ENCODE assay signal across 25 mouse cellular contexts in the genomic region with DNA sequence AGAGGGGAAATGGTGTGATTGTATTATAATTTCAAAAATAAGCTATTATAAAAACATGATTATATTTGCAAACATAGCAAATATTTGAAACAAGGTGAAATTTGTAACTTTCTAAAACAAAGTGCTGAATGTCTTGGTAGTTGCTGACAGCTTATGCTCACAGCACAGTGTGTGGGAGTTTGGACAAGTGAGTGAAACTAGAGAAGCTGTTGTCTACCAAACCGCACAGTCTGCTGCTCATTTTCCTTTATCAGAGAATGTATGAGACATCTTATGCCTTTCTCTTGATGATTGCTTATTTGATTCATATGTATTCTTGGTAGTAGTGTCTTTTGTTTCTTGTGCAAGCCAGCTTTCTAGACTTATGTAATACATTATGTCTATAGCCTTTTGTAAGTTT.
"Had no signal": no experiment of that assay in that cellular context is flagged by ENCODE, and none has a peak within 500 bp of the region (broad histone marks: within the 10 kb centered on the region; RNA-seq: fewer than 3 reads in every experiment).

No protein-coding gene starts in this region.

- H3K4me1 ChIP-seq: heart, embryonic 10.5 days; hindbrain, embryonic 10.5 days; hindbrain, embryonic 12.5 days; intestine, embryonic 15.5 days; limb, embryonic 15.5 days; liver, embryonic 12.5 days had no signal

- H3K27ac ChIP-seq: gastrocnemius, adult 2 months; heart, embryonic 10.5 days; hindbrain, embryonic 10.5 days; hindbrain, embryonic 12.5 days; hindbrain, embryonic 14.5 days; intestine, embryonic 15.5 days; left cerebral cortex, adult 2 months; limb, embryonic 13.5 days; limb, embryonic 15.5 days; liver, embryonic 12.5 days; liver, embryonic 14.5 days had no signal

- H3K27me3 ChIP-seq: heart, embryonic 12.5 days; hindbrain, embryonic 12.5 days; intestine, embryonic 15.5 days; limb, embryonic 13.5 days; limb, embryonic 15.5 days; liver, embryonic 12.5 days had no signal

- H3K4me3 ChIP-seq: gastrocnemius, adult 2 months; heart, embryonic 10.5 days; heart, embryonic 12.5 days; hindbrain, embryonic 10.5 days; hindbrain, embryonic 12.5 days; intestine, embryonic 15.5 days; left cerebral cortex, adult 2 months; limb, embryonic 13.5 days; limb, embryonic 15.5 days; liver, embryonic 12.5 days had no signal

- H3K36me3 ChIP-seq: heart, embryonic 10.5 days; heart, embryonic 12.5 days; hindbrain, embryonic 10.5 days; hindbrain, embryonic 12.5 days; intestine, embryonic 15.5 days; limb, embryonic 13.5 days; limb, embryonic 15.5 days; liver, embryonic 12.5 days had no signal

- H3K9me3 ChIP-seq: heart, embryonic 10.5 days; heart, embryonic 12.5 days; hindbrain, embryonic 10.5 days; hindbrain, embryonic 12.5 days; intestine, embryonic 15.5 days; limb, embryonic 13.5 days; limb, embryonic 15.5 days; liver, embryonic 12.5 days had no signal

- ATAC-seq: forebrain, embryonic 16.5 days; hindbrain, embryonic 16.5 days; inflammation-experienced regulatory T-cells, adult 6 months; intestine, embryonic 15.5 days; intestine, postnatal 0 days; liver, embryonic 12.5 days had no signal

- DNase-seq: gastrocnemius, adult 2 months; gastrocnemius, postnatal 10 days; gastrocnemius, postnatal 25 days; heart, adult 18-20 months; heart, postnatal 10 days; heart, postnatal 4 days; kidney, adult 8-10 months; kidney, postnatal 10 days; kidney, postnatal 25 days; kidney, postnatal 4 days had no signal

- H3K4me2 ChIP-seq: heart, embryonic 12.5 days; hindbrain, embryonic 12.5 days; hindbrain, embryonic 14.5 days; intestine, embryonic 15.5 days; limb, embryonic 13.5 days; limb, embryonic 15.5 days; liver, embryonic 12.5 days had no signal

- H3K9ac ChIP-seq: heart, embryonic 12.5 days; hindbrain, embryonic 12.5 days; hindbrain, embryonic 14.5 days; intestine, embryonic 15.5 days; limb, embryonic 13.5 days; limb, embryonic 15.5 days; liver, embryonic 12.5 days; liver, embryonic 14.5 days had no signal
